Comparison of ENCODE assay signal across 27 mouse cellular contexts in genomic region chr14:87485888-87486287, GRCm38 (mm10).
"Had no signal": no experiment of that assay in that cellular context is flagged by ENCODE, and none has a peak within 500 bp of the region (broad histone marks: within the 10 kb centered on the region; RNA-seq: fewer than 3 reads in every experiment).

No protein-coding gene starts in this region.

- H3K9ac ChIP-seq: embryonic facial prominence, embryonic 12.5 days; embryonic facial prominence, embryonic 13.5 days; embryonic facial prominence, embryonic 15.5 days; forebrain, embryonic 12.5 days; forebrain, embryonic 13.5 days; forebrain, embryonic 15.5 days; forebrain, postnatal 0 days had no signal

- H3K27me3 ChIP-seq: embryonic facial prominence, embryonic 12.5 days; embryonic facial prominence, embryonic 13.5 days; embryonic facial prominence, embryonic 15.5 days; forebrain, embryonic 12.5 days; forebrain, embryonic 13.5 days; forebrain, embryonic 15.5 days had no signal

- H3K9me3 ChIP-seq: embryonic facial prominence, embryonic 10.5 days; embryonic facial prominence, embryonic 12.5 days; embryonic facial prominence, embryonic 13.5 days; embryonic facial prominence, embryonic 15.5 days; forebrain, embryonic 10.5 days; forebrain, embryonic 12.5 days; forebrain, embryonic 13.5 days; forebrain, embryonic 15.5 days had no signal

- H3K27ac ChIP-seq: embryonic facial prominence, embryonic 10.5 days; embryonic facial prominence, embryonic 12.5 days; embryonic facial prominence, embryonic 13.5 days; embryonic facial prominence, embryonic 15.5 days; forebrain, embryonic 10.5 days; forebrain, embryonic 12.5 days; forebrain, embryonic 13.5 days; forebrain, embryonic 15.5 days; gastrocnemius, adult 2 months; heart, adult 2 months had no signal

- H3K4me1 ChIP-seq: embryonic facial prominence, embryonic 10.5 days; embryonic facial prominence, embryonic 12.5 days; embryonic facial prominence, embryonic 13.5 days; embryonic facial prominence, embryonic 15.5 days; forebrain, embryonic 10.5 days; forebrain, embryonic 12.5 days; forebrain, embryonic 13.5 days; forebrain, embryonic 15.5 days had no signal

- H3K4me2 ChIP-seq: embryonic facial prominence, embryonic 12.5 days; embryonic facial prominence, embryonic 13.5 days; embryonic facial prominence, embryonic 15.5 days; forebrain, embryonic 12.5 days; forebrain, embryonic 13.5 days; forebrain, embryonic 15.5 days had no signal

- DNase-seq: cerebellum, adult 8-10 months; cerebellum, adult 9-10 months; cerebellum, adult 9-11 months; cerebellum, postnatal 10 days; cerebellum, postnatal 14 days; cerebellum, postnatal 25 days; cerebellum, postnatal 36 days; embryo, embryonic 11 days; forebrain, postnatal 0 days; gastrocnemius, adult 2 months; gastrocnemius, postnatal 10 days; gastrocnemius, postnatal 14 days; gastrocnemius, postnatal 25 days; gastrocnemius, postnatal 36 days; heart, adult 18-20 months; heart, adult 2 months had no signal

- H3K4me3 ChIP-seq: embryonic facial prominence, embryonic 10.5 days; embryonic facial prominence, embryonic 12.5 days; embryonic facial prominence, embryonic 13.5 days; embryonic facial prominence, embryonic 15.5 days; erythroblast, embryonic 14.5 days; forebrain, embryonic 10.5 days; forebrain, embryonic 12.5 days; forebrain, embryonic 13.5 days; forebrain, embryonic 15.5 days; gastrocnemius, adult 2 months; heart, adult 2 months had no signal

- ATAC-seq: forebrain, embryonic 13.5 days; forebrain, embryonic 14.5 days; forebrain, embryonic 15.5 days; forebrain, embryonic 16.5 days; forebrain, postnatal 0 days had no signal
